Mouse (Mus musculus) heart, adult 9 months (tissue): Measurements from ENCODE around the gene Folr2.
A peak's percentile ranks its signal among the peaks of the same experiment; 100 is the strongest.

Experiments used
- DNase-seq, 2 experiments: peaks; one replicate each; pipeline ENCODE4 v3.0.0; 2022; ENCODE audit warnings: low spot score in 2 of 2

Folr2 gene

DNA sequence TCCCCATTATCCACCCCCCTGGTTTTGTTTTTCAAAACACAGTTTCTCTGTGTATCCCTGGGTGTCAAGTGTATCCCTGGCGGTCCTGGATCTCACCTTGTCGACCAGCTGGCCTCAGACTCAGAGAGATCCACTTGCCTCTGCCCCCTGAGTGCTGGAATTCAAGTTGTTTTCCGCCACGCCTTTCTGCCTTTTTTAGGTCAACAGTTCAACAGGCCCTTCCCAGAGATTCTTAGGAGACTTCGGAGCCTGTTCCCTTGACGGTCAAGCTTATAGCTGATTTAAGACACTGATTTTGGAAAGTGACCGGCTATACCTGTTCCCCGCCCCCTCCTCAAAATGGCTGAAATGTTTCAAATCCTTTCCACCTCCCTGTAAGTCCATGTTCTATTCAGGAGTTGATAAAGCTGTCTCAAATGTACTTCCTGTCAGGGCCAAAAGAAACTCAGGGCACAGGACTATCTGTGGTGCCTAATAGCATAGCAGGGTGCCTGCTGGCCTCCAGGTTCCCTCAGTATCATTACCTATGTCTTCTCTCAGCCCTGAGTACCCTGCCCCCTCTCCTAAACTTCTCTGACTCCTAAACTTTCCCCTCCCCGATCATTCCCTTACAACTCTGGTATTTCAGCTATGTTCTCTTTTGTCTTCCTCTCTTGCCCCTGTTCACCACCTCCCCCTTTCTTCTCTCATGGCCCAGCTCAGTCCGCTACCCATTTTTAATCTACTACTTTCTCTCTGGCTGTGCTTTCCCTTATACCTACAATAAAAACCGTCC is 9.7 kb upstream of the Folr2 start:
- DNase-seq = no peak

DNA sequence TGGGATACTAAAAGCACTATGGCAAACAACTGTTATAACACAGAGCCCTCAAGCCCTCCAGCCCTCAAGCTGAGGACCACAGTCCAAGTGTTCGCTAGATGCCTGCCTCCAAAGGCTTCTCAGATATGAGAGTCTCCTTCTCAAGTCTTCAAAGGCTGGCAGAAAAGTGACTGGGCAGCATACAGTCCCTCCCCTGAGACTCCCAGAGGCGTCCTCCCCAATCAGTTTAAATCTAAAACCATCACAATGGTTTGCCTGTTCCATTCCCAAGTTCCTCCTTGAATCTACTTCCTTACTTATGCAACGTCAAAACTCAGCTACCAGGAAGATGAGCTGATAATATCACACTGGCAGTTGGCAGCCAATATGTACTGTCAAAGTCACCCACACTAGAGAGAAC is 6.4 kb upstream of the Folr2 start, which contains the start of gene Anapc15:
TSS of gene Anapc15 (plus strand) at position 301 of the 400 bp plus-strand sequence.
- DNase-seq = no peak

DNA sequence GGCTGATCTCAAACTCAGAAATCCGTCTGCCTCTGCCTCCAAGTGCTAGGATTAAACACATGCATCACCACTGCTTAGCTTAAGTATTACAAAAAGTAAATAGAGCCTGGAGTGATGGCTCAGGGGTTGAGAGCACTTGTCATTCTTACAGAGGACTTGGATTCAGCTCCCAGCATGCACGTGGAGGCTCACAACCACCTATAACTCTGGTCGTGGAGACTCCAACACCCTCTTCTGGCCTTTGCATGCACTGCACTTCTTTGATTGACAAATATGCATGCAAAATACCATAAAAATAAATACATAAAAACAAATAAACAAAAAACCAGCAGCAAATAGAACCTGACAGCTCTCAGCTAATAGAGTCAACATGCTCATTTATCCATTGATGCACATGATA is 5.3 kb upstream of the Folr2 start:
- no peak for DNase-seq

DNA sequence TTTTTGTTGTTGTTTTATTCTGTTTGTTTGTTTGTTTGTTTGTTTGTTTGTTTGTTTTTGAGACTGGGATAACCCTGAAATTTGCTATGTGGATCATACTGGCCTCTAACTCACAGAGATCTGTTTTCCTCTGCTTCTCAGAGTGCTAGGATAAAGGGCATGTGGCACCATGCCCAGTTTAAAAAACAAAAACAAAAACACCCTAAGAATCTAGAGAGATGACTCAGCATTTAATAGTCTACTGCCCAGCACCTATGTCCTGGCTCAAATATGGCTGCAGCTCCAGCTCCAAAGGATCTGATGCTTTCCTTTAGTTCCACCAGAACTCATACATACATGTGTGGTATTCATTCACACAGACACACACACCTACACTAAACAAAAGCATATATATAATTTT is 4.0 kb upstream of the Folr2 start:
- no peak for DNase-seq

DNA sequence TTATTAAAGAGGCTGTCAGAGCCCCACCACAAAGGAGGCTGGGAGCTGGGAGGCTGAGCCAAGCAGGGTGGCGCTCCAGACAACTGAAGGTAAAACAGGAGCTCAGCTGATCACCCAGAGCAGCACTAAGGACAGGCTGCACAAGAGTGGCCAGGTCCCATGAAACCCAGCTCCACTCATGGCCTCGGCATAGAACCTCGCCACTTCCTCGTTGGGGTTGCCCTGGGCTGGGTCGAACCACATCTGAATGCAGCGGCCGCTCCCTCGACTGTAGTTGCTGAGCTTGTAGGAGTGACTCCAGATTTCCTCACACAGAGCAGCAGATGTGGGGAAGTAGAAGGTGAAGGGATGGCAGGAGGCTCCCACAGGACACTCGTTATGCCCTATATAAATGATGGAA is 1.4 kb upstream of the Folr2 start:
- DNase-seq = no peak

DNA sequence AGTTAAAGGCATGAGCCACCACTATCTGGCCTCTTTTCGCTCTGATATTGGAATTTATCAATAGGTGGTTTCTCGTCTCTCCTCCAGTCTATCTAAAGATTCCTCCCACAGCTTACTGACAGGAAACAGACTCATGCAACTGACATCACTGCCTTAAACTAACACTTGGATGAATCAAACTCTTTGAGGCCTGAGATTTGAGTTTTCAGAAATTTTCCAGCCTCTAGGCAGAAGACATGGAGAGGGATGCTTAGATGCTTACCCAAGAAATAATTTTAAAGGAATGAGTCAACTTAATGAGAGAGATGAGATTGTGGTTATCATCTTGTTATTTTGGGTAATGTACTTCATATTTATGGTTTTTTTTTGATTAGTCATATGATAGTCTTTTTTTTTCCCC is 3.2 kb downstream of the Folr2 start:
- no peak for DNase-seq

DNA sequence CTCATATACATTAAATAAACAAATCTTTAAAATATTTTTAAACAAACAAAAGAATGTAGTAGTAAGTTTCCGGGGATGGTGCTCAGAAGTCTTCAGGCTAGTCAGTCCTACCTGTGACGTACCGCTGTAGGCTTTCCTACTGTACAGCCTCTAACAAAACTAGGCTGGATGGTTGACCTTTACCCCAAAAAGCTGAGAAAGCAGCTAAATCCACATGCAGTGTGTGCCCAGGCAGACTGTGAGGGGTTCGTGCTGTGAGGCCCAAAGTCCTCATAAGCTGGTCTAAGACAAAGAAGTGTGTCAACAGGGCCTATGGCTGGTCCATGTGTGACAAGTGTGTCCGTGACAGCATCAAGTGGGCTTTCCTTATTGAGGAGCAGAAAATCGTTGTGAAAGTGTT is 4.1 kb downstream of the Folr2 start:
- DNase-seq = no peak

DNA sequence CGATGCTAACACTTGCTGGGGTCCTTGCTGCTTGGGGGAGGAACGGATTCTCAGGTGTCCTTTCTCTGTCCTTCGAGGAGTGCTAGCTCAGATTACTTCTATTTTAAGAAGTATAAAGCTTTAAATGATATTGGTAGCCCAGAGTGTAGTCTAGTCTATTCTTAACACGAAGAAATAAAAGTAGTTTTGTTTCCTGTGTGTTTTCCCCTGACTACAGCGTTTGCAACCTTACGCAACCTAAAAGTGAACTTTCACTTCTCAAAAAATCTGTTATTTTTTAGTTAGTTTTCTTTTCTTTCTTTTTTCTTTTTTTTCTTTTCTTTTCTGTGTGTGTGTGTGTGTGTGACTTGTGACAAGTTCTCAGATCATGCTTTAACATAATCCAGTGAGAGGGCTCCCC is 5.3 kb downstream of the Folr2 start:
- DNase-seq = no peak

DNA sequence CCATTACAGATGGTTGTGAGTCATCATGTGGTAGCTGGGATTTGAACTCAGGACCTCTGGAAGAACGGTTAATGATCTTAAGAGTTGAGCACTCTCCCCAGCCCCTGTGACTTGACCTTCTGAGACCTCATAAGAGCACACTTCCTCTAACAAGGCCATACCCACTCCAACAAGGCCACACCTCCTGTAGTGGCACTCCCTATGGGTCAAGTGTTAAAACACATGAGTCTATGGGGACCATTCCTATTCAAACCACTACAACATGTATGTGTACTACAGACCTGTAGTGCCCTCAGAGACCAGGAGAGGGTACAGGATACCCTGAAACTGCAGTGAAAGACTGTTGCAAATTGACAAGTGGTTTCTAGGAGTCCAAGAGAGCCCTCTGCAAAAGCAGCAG is 9.1 kb downstream of the Folr2 start:
- no peak for DNase-seq

DNA sequence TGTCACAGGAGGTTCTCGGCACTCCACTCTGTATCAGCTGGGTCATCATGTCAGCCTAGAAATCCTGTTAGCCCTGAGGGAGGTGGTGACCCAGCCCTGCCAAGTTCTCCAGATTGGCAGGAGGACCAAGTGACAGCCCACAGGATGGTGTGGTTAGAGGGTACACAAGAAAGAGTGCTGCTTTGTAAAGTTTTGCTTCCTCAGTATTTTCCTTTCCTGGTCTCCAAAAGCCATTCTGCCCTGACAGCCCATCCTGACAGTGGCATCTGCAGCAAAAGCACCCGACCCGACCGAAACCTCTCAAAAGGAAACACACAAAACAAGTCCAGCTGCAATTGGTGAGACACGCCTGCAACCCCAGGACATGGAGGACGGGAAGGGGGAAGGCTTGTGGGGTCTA is 12.8 kb downstream of the Folr2 start:
- no peak for DNase-seq

DNA sequence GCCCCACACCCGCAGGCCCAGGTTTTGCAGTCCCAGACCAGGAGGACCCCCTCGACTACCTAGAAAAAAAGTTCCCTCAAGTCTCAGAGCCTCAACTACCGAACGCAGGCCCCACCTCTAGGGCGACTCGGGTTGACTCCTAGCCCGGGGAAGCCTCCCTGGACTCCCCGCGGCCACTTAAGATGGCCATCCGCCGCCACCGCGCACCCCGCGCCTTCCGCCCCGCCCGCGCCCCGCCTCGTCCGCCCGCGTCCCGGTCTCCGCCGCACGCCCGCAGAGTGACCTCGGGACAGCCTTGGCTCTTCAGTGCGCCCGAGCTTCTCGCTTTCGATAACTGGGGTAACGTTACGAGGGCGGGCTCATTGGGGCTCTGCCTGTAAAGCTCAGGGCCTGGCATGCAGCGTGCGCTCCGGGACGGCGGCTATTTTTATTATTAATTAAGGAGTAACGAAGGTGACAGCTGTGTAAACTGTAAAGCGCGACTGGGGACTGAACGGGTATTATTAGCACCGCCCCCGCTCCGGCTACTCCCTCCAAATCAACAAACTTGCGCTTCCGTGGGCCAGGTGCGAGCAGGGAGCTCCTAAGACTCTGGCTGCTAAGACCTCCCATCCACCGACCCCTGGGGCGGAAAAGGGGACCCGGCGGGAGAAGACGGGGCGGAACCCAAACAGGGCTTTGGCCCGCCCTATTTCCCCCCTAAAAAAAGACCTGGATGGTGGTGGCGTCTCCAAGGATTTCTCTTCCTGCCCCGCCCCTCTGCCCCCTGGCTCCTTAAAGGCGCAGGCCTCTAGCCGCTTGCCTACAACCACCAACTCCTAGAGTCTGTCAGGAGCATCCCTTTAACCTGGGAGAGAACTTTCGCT is 19.2 kb downstream of the Folr2 start, which contains the start of gene Inppl1:
TSS of gene Inppl1 (minus strand) at position 624 of the 866 bp plus-strand sequence.
- DNase-seq = peak; percentile 94 to 95

DNA sequence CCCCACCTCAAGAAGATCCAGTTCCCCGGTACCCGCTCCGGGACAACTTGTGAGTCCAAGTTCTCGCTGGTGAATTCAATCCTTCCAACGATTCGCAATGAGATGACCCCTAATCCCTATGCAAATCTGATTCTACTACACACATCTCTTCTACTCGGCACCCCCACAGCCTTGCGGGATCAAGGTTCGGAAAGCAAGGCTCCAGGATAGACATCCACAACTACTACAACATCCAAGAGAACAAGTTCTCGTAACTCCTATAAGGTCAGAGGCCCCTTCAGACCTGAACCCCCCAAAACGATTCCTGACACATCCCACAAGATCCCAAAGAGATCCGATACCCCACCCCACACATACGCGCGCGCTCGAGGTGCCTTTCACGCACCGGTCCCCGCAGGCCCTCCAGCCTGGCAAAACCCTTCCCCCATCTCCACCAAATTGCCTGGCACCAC is 19.8 kb downstream of the Folr2 start:
- DNase-seq = peak in 1 of 2 experiments; percentile 35

DNA sequence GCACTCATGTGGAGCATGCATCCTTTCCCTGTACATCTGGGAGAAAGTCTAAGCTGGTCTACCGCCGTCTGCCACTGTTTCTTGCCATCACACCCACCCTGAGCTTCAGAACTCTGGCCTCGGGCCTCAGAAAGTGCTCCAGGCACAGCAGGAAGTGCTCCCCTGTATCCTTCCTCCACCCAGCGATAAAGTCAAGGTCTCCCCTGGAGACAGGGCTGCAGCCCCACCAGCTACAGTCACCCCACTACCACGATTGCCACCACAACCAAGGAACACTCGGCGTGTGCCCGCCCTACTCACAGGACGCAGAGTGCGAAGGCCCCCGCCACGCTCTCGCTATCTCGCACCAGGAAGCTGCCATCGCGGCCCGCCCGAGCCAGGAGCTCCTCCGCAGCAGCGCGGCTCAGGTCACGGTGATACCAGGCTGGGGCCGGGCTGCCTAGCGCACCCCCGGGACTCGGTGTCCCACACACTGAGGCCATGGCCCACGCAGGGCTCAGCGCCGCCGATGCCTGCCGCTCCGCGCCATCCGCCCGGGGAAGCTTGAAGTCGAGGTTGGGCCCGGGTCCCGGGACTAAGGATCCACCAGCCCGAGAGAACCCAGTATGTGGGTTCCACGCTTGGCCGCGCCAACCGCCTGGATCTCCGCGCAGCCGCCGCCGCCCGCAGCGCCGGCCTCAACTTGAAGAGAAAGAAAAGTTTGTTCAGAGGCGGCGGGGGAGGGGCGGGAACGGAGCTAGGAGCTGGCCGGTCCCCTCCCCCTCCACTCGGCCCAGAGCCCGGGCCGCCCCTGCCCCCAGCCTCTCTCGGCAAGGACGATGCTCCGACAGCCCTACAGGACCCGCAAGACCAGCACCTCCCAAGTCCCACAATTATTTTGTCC is 20.5 kb downstream of the Folr2 start:
- peak; percentile 50 to 59 for DNase-seq

DNA sequence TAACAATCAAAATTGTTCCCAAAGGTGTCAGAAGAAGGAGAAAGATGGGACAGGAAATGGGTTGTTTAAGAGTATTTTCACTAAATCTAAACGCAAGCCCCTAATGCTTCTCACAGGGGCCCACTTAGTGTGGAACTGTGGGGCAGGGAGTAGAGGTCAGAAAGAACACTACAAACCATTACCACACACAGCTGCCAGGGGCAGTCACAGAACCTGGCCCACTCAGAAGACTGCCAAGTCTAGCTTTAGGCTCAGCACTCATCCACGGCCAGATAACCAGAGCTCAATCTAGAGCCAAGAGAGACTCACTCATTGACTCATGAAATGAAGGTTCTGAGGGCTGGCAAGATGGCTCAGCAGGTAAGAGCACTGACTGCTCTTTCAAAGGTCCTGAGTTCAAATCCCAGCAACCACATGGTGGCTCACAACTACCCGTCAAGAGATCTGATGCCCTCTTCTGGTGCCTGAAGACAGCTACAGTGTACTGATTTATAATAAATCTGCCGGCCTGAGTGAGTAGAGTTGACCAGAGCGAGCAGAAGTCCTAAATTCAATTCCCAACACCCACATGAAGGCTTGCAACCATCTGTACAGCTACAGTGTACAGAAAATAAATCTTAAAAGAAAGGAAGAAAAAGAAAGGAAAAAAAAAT is 21.4 kb downstream of the Folr2 start:
- peak in 1 of 2 experiments; percentile 34 for DNase-seq

DNA sequence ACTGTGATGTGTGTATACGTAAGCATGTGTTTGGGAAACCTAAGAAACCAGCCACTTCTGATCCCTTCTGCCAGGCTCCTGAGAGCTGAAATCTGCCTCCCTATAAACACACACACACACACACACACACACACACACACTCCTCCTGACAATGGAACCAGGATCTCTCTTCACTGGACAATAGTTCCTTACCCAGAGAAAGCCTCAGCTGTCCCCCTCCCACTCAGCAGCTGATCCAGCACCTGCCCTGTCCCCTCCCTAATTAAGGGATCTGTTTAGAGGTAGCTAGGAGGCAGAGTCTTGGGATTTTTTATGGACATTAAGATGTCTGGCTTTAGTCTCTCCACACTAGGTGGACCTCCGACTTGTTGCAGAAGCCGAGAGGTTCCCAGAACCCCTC is 22.1 kb downstream of the Folr2 start:
- no peak for DNase-seq

DNA sequence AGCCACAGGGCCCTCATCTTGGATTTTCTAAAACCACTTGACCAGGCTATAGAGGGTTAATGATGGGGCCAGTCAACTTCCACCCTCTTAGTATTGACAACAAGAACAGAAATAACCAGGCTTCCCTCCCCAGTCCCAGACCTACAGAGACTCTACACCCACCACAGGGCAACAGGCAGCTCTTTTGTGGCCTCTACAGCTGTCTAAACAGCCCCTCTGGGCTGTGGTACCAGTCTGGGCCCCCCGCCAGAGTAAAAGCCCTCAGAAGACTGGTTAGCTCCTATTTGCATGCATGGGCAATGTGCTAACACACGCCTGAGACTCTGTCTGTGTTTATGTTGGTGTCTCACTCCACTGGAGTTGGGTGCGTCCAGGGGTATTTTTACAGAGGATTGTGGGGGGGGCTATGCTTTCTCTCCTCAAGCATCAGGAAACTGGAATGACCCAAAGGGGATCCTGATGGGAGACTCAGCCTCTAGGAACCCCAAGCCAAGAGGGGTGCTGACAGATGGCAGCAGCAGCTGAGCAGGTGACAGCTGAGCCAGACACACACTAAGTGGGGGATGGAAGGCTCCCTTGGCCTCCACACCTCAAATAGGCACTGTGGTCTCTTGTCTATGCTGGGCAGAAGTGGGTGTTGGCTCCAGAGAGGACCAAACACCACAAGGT is 22.9 kb downstream of the Folr2 start:
- no peak for DNase-seq

DNA sequence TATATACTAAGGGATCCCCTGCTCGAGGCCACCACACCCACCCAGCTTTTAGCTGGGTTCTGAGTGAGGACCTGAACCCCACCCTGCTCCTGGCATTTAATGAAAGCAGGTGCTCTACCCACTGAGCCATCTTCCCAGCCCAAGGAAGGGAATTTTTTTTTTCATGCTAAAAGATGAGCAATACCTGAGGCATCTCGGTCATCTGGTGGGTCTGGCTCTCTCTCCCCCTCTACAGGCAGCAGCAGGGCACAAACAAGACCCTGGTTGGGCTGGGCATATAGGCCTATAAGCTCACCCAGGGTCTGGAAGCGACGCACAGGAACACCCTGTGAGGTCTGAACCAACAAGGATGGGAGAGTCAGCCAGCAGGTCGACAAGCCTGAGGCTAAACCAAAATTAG is 23.6 kb downstream of the Folr2 start:
- no peak for DNase-seq

DNA sequence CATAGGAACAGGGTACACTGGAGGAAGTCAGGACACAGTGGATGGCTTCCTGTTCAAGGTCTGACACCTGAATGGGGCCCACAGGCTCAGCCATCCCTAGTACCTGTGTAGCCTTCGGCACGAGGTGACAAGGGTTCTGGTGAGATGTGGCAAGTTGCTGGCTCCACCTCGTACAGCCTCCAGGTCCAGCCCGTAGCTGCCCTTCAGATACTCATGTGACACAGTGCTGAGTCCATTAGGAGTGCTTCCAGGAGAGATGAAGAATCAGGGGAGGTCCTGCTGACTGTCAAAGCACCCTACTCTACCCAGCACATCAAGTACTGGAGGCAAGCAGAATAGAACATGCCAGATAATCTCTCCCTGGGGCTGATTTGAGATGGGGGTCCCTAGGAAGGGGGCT is 24.6 kb downstream of the Folr2 start:
- DNase-seq = no peak

DNA sequence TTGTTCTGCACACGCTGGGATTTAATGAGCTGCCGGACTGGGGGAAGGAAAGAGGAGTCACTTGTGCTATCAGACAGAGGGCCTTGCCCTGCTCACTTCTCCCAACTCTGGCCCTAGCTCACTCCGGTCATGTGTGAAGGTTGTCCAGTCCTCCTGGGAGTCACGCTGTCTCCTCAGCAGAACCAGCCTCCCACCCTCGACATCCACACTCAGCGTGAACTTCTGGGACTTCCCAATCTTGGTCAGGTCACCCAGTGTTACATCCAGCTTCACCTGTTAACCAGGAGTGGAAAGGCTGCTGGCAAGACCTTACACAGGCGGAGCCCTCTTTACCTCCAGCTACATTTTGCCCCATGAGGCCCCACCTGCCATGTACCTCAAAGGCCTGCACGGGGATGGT is 25.6 kb downstream of the Folr2 start:
- DNase-seq = no peak

DNA sequence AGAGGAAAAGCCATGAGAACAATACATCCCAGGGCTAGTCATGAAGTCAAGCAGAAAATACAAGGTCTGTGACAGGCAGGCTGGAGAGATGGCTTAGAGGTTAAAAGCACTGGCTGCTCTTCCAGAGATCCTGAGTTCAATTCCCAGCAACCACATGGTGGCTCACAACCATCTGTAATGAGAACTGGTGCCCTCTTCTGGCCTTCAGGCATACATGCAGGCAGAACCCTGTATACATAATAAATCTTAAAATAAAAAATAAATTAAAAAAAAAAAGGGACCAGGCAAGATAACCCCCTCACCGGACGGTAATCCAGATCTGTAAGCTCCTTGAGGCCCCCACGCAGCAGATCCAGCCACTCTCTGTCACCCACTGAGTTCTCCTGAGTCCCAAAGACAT is 26.6 kb downstream of the Folr2 start:
- no peak for DNase-seq
